Mouse (Mus musculus) midbrain, postnatal 0 days (tissue): ENCODE measurements around the gene Grxcr1. TPM values are rescaled to one million over a fixed set of nuclear protein-coding genes. Genes with fewer than 3 reads are reported as not detected.

Experiments
- ATAC-seq: fragments of 200-750 bp; cut with Nextera tagmentation; 2 replicates; pipeline ENCODE4 v1.8.0; 2017; ENCODE audit warnings: moderate number of reproducible peaks, mild to moderate bottlenecking, moderate TSS enrichment, moderate library complexity; ENCODE audit not compliant: low FRiP score
- DNase-seq: peaks from one replicate; pipeline ENCODE4 v3.0.0-alpha.2; 2015; ENCODE audit warnings: low spot score
- H3K27ac ChIP-seq: fragments of 300-500 bp; sonication (generic); 2 replicates; pipeline ENCODE4 v1.5.1; 2014; ENCODE audit warnings: low read depth, mild to moderate bottlenecking, low read length, mixed read lengths
- H3K27me3 ChIP-seq: fragments of 300-500 bp; sonication (generic); 2 replicates; pipeline ENCODE4 v1.6.1; 2014; ENCODE audit warnings: low read length, control low read depth, mixed read lengths; ENCODE audit not compliant: insufficient read depth
- H3K36me3 ChIP-seq: fragments of 300-500 bp; sonication (generic); 2 replicates; pipeline ENCODE4 v1.6.1; 2014; ENCODE audit warnings: low read length, control low read depth, mixed read lengths; ENCODE audit not compliant: insufficient read depth
- H3K4me1 ChIP-seq: fragments of 300-500 bp; sonication (generic); 2 replicates; pipeline ENCODE4 v1.6.1; 2014; ENCODE audit warnings: mild to moderate bottlenecking, control low read depth, antibody characterized with exemption, low read length, mixed read lengths; ENCODE audit not compliant: insufficient read depth
- H3K4me2 ChIP-seq: fragments of 300-500 bp; sonication (generic); 2 replicates; pipeline ENCODE4 v1.6.1; 2014; ENCODE audit warnings: low read depth, mild to moderate bottlenecking, low read length, mixed read lengths; ENCODE audit not compliant: poor library complexity, severe bottlenecking
- H3K4me3 ChIP-seq: fragments of 300-500 bp; sonication (generic); 2 replicates; pipeline ENCODE4 v1.5.1; 2014; ENCODE audit warnings: low read depth, mild to moderate bottlenecking, low read length, moderate library complexity
- H3K9ac ChIP-seq: fragments of 300-500 bp; sonication (generic); replicated peaks from 2 replicates; pipeline ENCODE4 v1.6.1; 2014; ENCODE audit warnings: mild to moderate bottlenecking, low read length, moderate library complexity, mixed read lengths; ENCODE audit not compliant: poor library complexity, severe bottlenecking
- H3K9me3 ChIP-seq: fragments of 300-500 bp; sonication (generic); 2 replicates; pipeline ENCODE4 v1.6.1; 2016; ENCODE audit warnings: low read length, control low read depth
- CTCF ChIP-seq: IDR thresholded peaks from 2 replicates; pipeline ENCODE4 v1.5.1; 2016; ENCODE audit warnings: antibody characterized with exemption, mild to moderate bottlenecking
- WGBS: fragments of 180-500 bp; shearing (Covaris S2); extraction: QIAGEN DNeasy Blood & Tissue Kit; methylation state at CpG from one replicate; pipeline ENCODE4 v1.1.7; 2014; 5-methylcytosine and 5-hydroxymethylcytosine counted together
- polyA plus RNA-seq: library from polyadenylated mRNA; unstranded; fragments of >200 nt; fragmentation: Nextera tagmentation; extraction: Ambion mirVana; gene quantifications from 2 replicates; pipeline ENCODE4 v1.2.1, GENCODE M21; 2015
- total RNA-seq: library from RNA; depleted of rRNA; stranded (reverse); fragments of >200 nt; gene quantifications from 2 replicates; pipeline ENCODE4 v1.2.3, GENCODE M21; 2014

Grxcr1 gene
- total and polyA plus RNA-seq, 2 experiments from 2014 or later = not detected

GRCm38 (mm10) chr5:68128421-68128820 lies 96.8 kb downstream of the Grxcr1 start:
- Histone ChIP-seq H3K4me1 (no peaks in the 10 kb centered on the region), H3K27ac (no peak overlapping the region), H3K9ac (no peak overlapping the region), H3K27me3 (no peaks in the 10 kb centered on the region), H3K9me3 (no peaks in the 10 kb centered on the region), H3K4me2 (no peak overlapping the region), H3K4me3 (no peak overlapping the region), H3K36me3 (no peaks in the 10 kb centered on the region)
- peak; percentile 86 for TF ChIP-seq CTCF
- ATAC-seq = no peak
- peak; percentile 83 for DNase-seq
- 10% methylated on average over 4 of the region's 4 CpGs for WGBS

- WGBS = 75% methylated on average over 3 of the region's 3 CpGs
- H3K9ac ChIP-seq = no peak overlapping the region
- H3K4me2 ChIP-seq = no peak overlapping the region
- no peaks in the 10 kb centered on the region for H3K4me1 ChIP-seq
- H3K4me3 ChIP-seq = no peak overlapping the region
- no peak overlapping the region for H3K27ac ChIP-seq
- H3K27me3 ChIP-seq = no peaks in the 10 kb centered on the region
- no peaks in the 10 kb centered on the region for H3K36me3 ChIP-seq
- DNase-seq = no peak
- no peak for ATAC-seq
- TF ChIP-seq CTCF = no peak
- no peaks in the 10 kb centered on the region for H3K9me3 ChIP-seq
Measured at GRCm38 (mm10) chr5:68128821-68129608, 97.4 kb downstream of the Grxcr1 start.

GRCm38 (mm10) chr5:68146818-68147217 lies 115.2 kb downstream of the Grxcr1 start:
- no peak for TF ChIP-seq CTCF
- H3K4me2 ChIP-seq = no peak overlapping the region
- ATAC-seq (no peak), DNase-seq (no peak)
- H3K4me3 ChIP-seq = no peak overlapping the region
- no peaks in the 10 kb centered on the region for H3K4me1 ChIP-seq
- no peaks in the 10 kb centered on the region for H3K9me3 ChIP-seq
- H3K9ac ChIP-seq = no peak overlapping the region
- WGBS = 18% methylated on average over 1 of the region's 1 CpGs
- no peaks in the 10 kb centered on the region for H3K36me3 ChIP-seq
- no peaks in the 10 kb centered on the region for H3K27me3 ChIP-seq
- H3K27ac ChIP-seq = no peak overlapping the region

- H3K4me3 ChIP-seq = no peak overlapping the region
- DNase-seq (peak; percentile 91), ATAC-seq (peak; percentile 52; the same call in 1 of the 2 replicates)
- H3K36me3 ChIP-seq = no peaks in the 10 kb centered on the region
- H3K4me1 ChIP-seq = no peaks in the 10 kb centered on the region
- no peak overlapping the region for H3K4me2 ChIP-seq
- H3K27me3 ChIP-seq = no peaks in the 10 kb centered on the region
- 61% methylated on average over 3 of the region's 3 CpGs for WGBS
- no peak for TF ChIP-seq CTCF
- H3K9me3 ChIP-seq = no peaks in the 10 kb centered on the region
- no peak overlapping the region for H3K9ac ChIP-seq
- no peak overlapping the region for H3K27ac ChIP-seq
Measured at GRCm38 (mm10) chr5:68149946-68150345, 118.3 kb downstream of the Grxcr1 start.

- DNase-seq = no peak
- ATAC-seq = no peak
Measured at GRCm38 (mm10) chr5:68150347-68151043, 118.9 kb downstream of the Grxcr1 start.

GRCm38 (mm10) chr5:68162503-68162902 lies 130.9 kb downstream of the Grxcr1 start:
- 76% methylated on average over 2 of the region's 2 CpGs for WGBS
- H3K4me3 ChIP-seq = no peak overlapping the region
- no peaks in the 10 kb centered on the region for H3K36me3 ChIP-seq
- no peak overlapping the region for H3K4me2 ChIP-seq
- DNase-seq = no peak
- no peak overlapping the region for H3K9ac ChIP-seq
- no peaks in the 10 kb centered on the region for H3K9me3 ChIP-seq
- no peak for TF ChIP-seq CTCF
- H3K27me3 ChIP-seq = no peaks in the 10 kb centered on the region
- no peaks in the 10 kb centered on the region for H3K4me1 ChIP-seq
- ATAC-seq = no peak
- no peak overlapping the region for H3K27ac ChIP-seq

More at GRCm38 (mm10) chr5:68150347-68151043, 118.9 kb downstream of the Grxcr1 start:
- no peak for TF ChIP-seq CTCF
- H3K9ac ChIP-seq = no peak overlapping the region
- no peaks in the 10 kb centered on the region for H3K36me3 ChIP-seq
- 88% methylated on average over 4 of the region's 4 CpGs for WGBS
- no peak overlapping the region for H3K4me2 ChIP-seq
- H3K27me3 ChIP-seq = no peaks in the 10 kb centered on the region
- no peak overlapping the region for H3K4me3 ChIP-seq
- no peaks in the 10 kb centered on the region for H3K4me1 ChIP-seq
- H3K9me3 ChIP-seq = no peaks in the 10 kb centered on the region
- no peak overlapping the region for H3K27ac ChIP-seq
